Comparison of ENCODE assay signal across 29 mouse cellular contexts in the genomic region with DNA sequence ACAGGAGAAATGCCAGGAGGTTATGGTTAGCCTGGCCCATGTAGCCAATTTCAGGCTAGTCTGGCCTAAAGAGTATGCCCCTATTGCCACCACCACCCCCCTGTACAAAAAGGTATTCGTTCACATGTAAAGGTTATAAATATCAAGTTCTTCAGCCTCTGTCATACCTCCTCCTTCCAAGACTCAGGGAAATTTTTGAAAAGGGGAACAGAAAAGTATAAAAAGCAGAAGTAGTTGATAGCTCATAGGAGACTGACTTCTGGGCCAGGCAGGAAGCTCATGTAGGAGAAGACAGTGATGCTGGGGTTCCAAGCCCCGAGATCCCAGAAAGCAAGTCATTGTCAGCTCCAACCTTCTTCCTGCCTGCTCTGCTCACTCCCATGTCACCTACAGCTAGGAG.
DNase-seq lines count a peak whose midpoint lies in the region; ATAC-seq and TF ChIP-seq lines count a peak whose summit lies in the region.
"Had no signal": no experiment of that assay in that cellular context is flagged by ENCODE, and none has a peak within 500 bp of the region (broad histone marks: within the 10 kb centered on the region; RNA-seq: fewer than 3 reads in every experiment).

No protein-coding gene starts in this region.

- peak; percentile 52; the same call in 1 of the 2 replicates for ATAC-seq in G1E (ENCODE audit: extremely low read depth, insufficient number of reproducible peaks, low FRiP score, poor library complexity, severe bottlenecking)
- ATAC-seq in hematopoietic stem cell, adult 5-6 weeks (replicated peaks in 1 of 2; ENCODE audit: insufficient read depth in 1 of 2, low FRiP score in 2 of 2, low TSS enrichment in 1 of 2, low read depth in 1 of 2, poor library complexity in 2 of 2, severe bottlenecking in 2 of 2) = peak; percentile 89 to 95
- peak; percentile 41; the same call in 1 of the 2 replicates for ATAC-seq in neutrophil, adult 5-6 weeks (ENCODE audit: extremely low read depth, insufficient number of reproducible peaks, low FRiP score, poor library complexity, severe bottlenecking)
- ATAC-seq in midbrain, embryonic 16.5 days = no peak
- ATAC-seq: forebrain, embryonic 15.5 days; inflammation-experienced regulatory T-cells, adult 6 months; midbrain, embryonic 13.5 days had no signal

- peak; percentile 18 to 19 for DNase-seq in B cell, adult 2 months
- DNase-seq in G1E (ENCODE audit: low spot score) = peak; percentile 18
- DNase-seq in frontal cortex, postnatal 10 days (ENCODE audit: low spot score in 2 of 2) = no peak
- DNase-seq in heart, postnatal 36 days = no peak
- DNase-seq: adrenal gland, postnatal 25 days; cerebellum, adult 11-12 months; cerebellum, adult 9-11 months; gastrocnemius, adult 2 months; gastrocnemius, postnatal 36 days; heart, postnatal 4 days; kidney, adult 11 months; kidney, postnatal 14 days; left cerebral cortex, postnatal 4 days; lung, adult 2 months; lung, postnatal 10 days; right cerebral cortex, adult 18-20 months; spleen, adult 18-20 months; thymus, postnatal 4 days had no signal

- no peak overlapping the region for H3K27ac ChIP-seq in midbrain, embryonic 16.5 days (ENCODE audit: low read length)
- H3K27ac ChIP-seq: embryonic facial prominence, embryonic 13.5 days; forebrain, embryonic 10.5 days; forebrain, embryonic 15.5 days; gastrocnemius, adult 2 months; liver, embryonic 14.5 days; midbrain, embryonic 13.5 days; stomach, postnatal 0 days had no signal

- intact Hi-C loops in heart, postnatal 36 days (cut with DNase I) = no loop called here

- peaks cover 37% of the 10 kb centered on the region for H3K4me1 ChIP-seq in G1E (ENCODE audit: insufficient read depth, low read depth, low read length)
- peaks cover 4% of the 10 kb centered on the region; the same call in 1 of the 2 replicates for H3K4me1 ChIP-seq in midbrain, embryonic 16.5 days (ENCODE audit: control insufficient read depth, insufficient read depth, low read length)

- H3K4me2 ChIP-seq in midbrain, embryonic 16.5 days (ENCODE audit: low read length) = no peak overlapping the region
- H3K4me2 ChIP-seq: embryonic facial prominence, embryonic 13.5 days; forebrain, embryonic 15.5 days; hindbrain, embryonic 15.5 days; midbrain, embryonic 13.5 days had no signal

- 94% methylated on average over 2 of the region's 2 CpGs for WGBS in midbrain, embryonic 16.5 days

- H3K9me3 ChIP-seq in G1E (replicated peaks) = no peaks in the 10 kb centered on the region
- no peaks in the 10 kb centered on the region for H3K9me3 ChIP-seq in midbrain, embryonic 16.5 days (replicated peaks; ENCODE audit: control insufficient read depth, low read length, poor library complexity, severe bottlenecking)
- H3K9me3 ChIP-seq: embryonic facial prominence, embryonic 13.5 days; forebrain, embryonic 10.5 days; forebrain, embryonic 15.5 days; hindbrain, embryonic 15.5 days; midbrain, embryonic 13.5 days had no signal

- H3K9ac ChIP-seq in midbrain, embryonic 16.5 days (ENCODE audit: low read depth, low read length) = no peak overlapping the region
- H3K9ac ChIP-seq: embryonic facial prominence, embryonic 13.5 days; forebrain, embryonic 15.5 days; hindbrain, embryonic 15.5 days; liver, embryonic 14.5 days; midbrain, embryonic 13.5 days had no signal

- H3K4me3 ChIP-seq in G1E (ENCODE audit: low read depth, low read length) = no peak overlapping the region
- H3K4me3 ChIP-seq in midbrain, embryonic 16.5 days (ENCODE audit: low read depth, low read length) = no peak overlapping the region
- H3K4me3 ChIP-seq: embryonic facial prominence, embryonic 13.5 days; forebrain, embryonic 10.5 days; forebrain, embryonic 15.5 days; gastrocnemius, adult 2 months; hindbrain, embryonic 15.5 days; midbrain, embryonic 13.5 days had no signal

- H3K36me3 ChIP-seq in G1E (replicated peaks) = peaks cover 31% of the 10 kb centered on the region
- H3K36me3 ChIP-seq in midbrain, embryonic 16.5 days (ENCODE audit: control insufficient read depth, insufficient read depth, low read length) = no peaks in the 10 kb centered on the region
- H3K36me3 ChIP-seq: embryonic facial prominence, embryonic 13.5 days; forebrain, embryonic 10.5 days; forebrain, embryonic 15.5 days; hindbrain, embryonic 15.5 days; midbrain, embryonic 13.5 days had no signal

- TF ChIP-seq CTCF in G1E (IDR thresholded peaks at IDR 0.05; ENCODE audit: low read depth, low read length) = no peak

- no peaks in the 10 kb centered on the region; the same call in 1 of the 2 replicates for H3K27me3 ChIP-seq in G1E (ENCODE audit: insufficient read depth, low read length)
- H3K27me3 ChIP-seq in midbrain, embryonic 16.5 days (ENCODE audit: control insufficient read depth, insufficient read depth, low read depth, low read length) = no peaks in the 10 kb centered on the region
- H3K27me3 ChIP-seq: embryonic facial prominence, embryonic 13.5 days; forebrain, embryonic 15.5 days; hindbrain, embryonic 15.5 days; midbrain, embryonic 13.5 days had no signal

Comparison
In these comparisons a context has a peak if more than half of its experiments do, and no peak if none do; other contexts are left out.
1. DNase-seq: peak in B cell, adult 2 months (2 of 2) and G1E (single experiment); none in frontal cortex, postnatal 10 days (0 of 2) and heart, postnatal 36 days (0 of 2).